Mouse (Mus musculus) kidney, postnatal 0 days (tissue): ENCODE data around the gene Il4. TPM values are rescaled to one million over a fixed set of nuclear protein-coding genes. Genes with fewer than 3 reads are reported as not detected.
A peak's percentile ranks its signal among the peaks of the same experiment; 100 is the strongest.

ENCODE experiments used
- ATAC-seq: fragments of 200-750 bp; cut with Nextera tagmentation; replicated peaks from 2 replicates; pipeline ENCODE4 v1.8.0; 2017; ENCODE audit warnings: low read depth, moderate number of reproducible peaks, moderate TSS enrichment, moderate library complexity; ENCODE audit not compliant: low FRiP score
- DNase-seq: peaks from one replicate; pipeline ENCODE4 v3.0.0-alpha.2; 2016; ENCODE audit warnings: low spot score
- H3K27ac ChIP-seq: fragments of 300-500 bp; sonication (generic); 2 replicates; pipeline ENCODE4 v1.5.1; 2014; ENCODE audit warnings: mild to moderate bottlenecking
- H3K27me3 ChIP-seq: fragments of 300-500 bp; sonication (generic); 2 replicates; pipeline ENCODE4 v1.6.1; 2014; ENCODE audit warnings: low read length, mixed read lengths; ENCODE audit not compliant: insufficient read depth
- H3K36me3 ChIP-seq: fragments of 300-500 bp; sonication (generic); 2 replicates; pipeline ENCODE4 v1.6.1; 2014; ENCODE audit warnings: low read length, mixed read lengths; ENCODE audit not compliant: insufficient read depth
- H3K4me1 ChIP-seq: fragments of 300-500 bp; sonication (generic); replicated peaks from 2 replicates; pipeline ENCODE4 v1.6.1; 2014; ENCODE audit warnings: antibody characterized with exemption, low read length, mixed read lengths; ENCODE audit not compliant: insufficient read depth
- H3K4me2 ChIP-seq: fragments of 300-500 bp; sonication (generic); 2 replicates; pipeline ENCODE4 v1.6.1; 2014; ENCODE audit warnings: mild to moderate bottlenecking, low read length, moderate library complexity, mixed read lengths
- H3K4me3 ChIP-seq: fragments of 300-500 bp; sonication (generic); replicated peaks from 2 replicates; pipeline ENCODE4 v1.5.1; 2014; ENCODE audit warnings: low read depth, low read length
- H3K9ac ChIP-seq: fragments of 300-500 bp; sonication (generic); 2 replicates; pipeline ENCODE4 v1.6.1; 2014; ENCODE audit warnings: low read depth, low read length
- H3K9me3 ChIP-seq: fragments of 300-500 bp; sonication (generic); replicated peaks from 2 replicates; pipeline ENCODE4 v1.6.1; 2016; ENCODE audit warnings: low read length, inconsistent platforms, mixed read lengths
- CTCF ChIP-seq: IDR thresholded peaks from 2 replicates; pipeline ENCODE4 v1.5.1; 2016; ENCODE audit warnings: antibody characterized with exemption, low read depth, mild to moderate bottlenecking, moderate library complexity
- WGBS: fragments of 180-500 bp; shearing (Covaris S2); extraction: QIAGEN DNeasy Blood & Tissue Kit; methylation state at CpG from one replicate; pipeline ENCODE4 v1.1.7; 2014; 5-methylcytosine and 5-hydroxymethylcytosine counted together
- polyA plus RNA-seq: library from polyadenylated mRNA; unstranded; fragments of >200 nt; fragmentation: Nextera tagmentation; extraction: Ambion mirVana; gene quantifications from 2 replicates; pipeline ENCODE4 v1.2.1, GENCODE M21; 2015

The Il4 gene
- polyA plus RNA-seq, 1 experiment from 2014 or later = 0.78 TPM

- no peak overlapping the region for H3K27ac ChIP-seq
- 91% methylated on average over 6 of the region's 6 CpGs for WGBS
- no peak overlapping the region for H3K4me3 ChIP-seq
- no peak for TF ChIP-seq CTCF
- H3K9me3 ChIP-seq = no peaks in the 10 kb centered on the region
- DNase-seq (no peak), ATAC-seq (no peak)
- no peaks in the 10 kb centered on the region for H3K4me1 ChIP-seq
- no peak overlapping the region for H3K9ac ChIP-seq
- H3K27me3 ChIP-seq = no peaks in the 10 kb centered on the region
- H3K36me3 ChIP-seq = peaks cover 32% of the 10 kb centered on the region
- no peak overlapping the region for H3K4me2 ChIP-seq
Measured at GRCm38 (mm10) chr11:53585510-53585909, 33.0 kb downstream of the Il4 start.

DNA sequence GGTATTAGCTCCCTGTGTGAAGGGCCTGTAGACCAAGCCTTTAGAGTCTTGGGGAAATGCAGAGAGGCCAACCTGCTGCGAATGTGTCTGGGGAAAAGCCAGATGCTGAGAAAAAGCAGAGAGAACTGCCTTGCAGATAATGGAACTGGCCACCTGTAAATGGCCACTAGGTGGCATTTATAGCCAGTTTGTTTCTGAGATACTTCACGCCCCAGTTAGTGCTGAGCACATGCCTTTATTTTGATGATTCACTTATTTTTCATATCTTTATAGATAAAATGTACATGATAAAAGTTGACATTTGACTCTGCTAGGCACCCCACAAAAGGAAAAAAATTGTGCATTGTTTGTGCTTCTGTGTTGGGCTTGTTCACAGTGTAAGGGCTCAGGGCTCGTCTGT, 33.6 kb downstream of the Il4 start:
- 57% methylated on average over 3 of the region's 3 CpGs for WGBS
- Histone ChIP-seq H3K27ac (no peak overlapping the region), H3K9ac (no peak overlapping the region), H3K4me1 (no peaks in the 10 kb centered on the region), H3K27me3 (no peaks in the 10 kb centered on the region), H3K4me3 (no peak overlapping the region), H3K36me3 (peaks cover 32% of the 10 kb centered on the region), H3K4me2 (no peak overlapping the region), H3K9me3 (no peaks in the 10 kb centered on the region)
- peak; percentile 73 for DNase-seq
- peak; percentile 74 for TF ChIP-seq CTCF
- ATAC-seq = no peak

GRCm38 (mm10) chr11:53583151-53583550, 35.3 kb downstream of the Il4 start:
- H3K27ac ChIP-seq = no peak overlapping the region
- ATAC-seq (no peak), DNase-seq (peak; percentile 17)
- peaks cover 32% of the 10 kb centered on the region for H3K36me3 ChIP-seq
- no peak overlapping the region for H3K9ac ChIP-seq
- no peaks in the 10 kb centered on the region for H3K27me3 ChIP-seq
- no peak overlapping the region for H3K4me3 ChIP-seq
- H3K9me3 ChIP-seq = no peaks in the 10 kb centered on the region
- no peak overlapping the region for H3K4me2 ChIP-seq
- TF ChIP-seq CTCF = peak; percentile 37; the same call in 1 of the 2 replicates
- WGBS = 80% methylated on average over 10 of the region's 10 CpGs
- H3K4me1 ChIP-seq = no peaks in the 10 kb centered on the region

DNA sequence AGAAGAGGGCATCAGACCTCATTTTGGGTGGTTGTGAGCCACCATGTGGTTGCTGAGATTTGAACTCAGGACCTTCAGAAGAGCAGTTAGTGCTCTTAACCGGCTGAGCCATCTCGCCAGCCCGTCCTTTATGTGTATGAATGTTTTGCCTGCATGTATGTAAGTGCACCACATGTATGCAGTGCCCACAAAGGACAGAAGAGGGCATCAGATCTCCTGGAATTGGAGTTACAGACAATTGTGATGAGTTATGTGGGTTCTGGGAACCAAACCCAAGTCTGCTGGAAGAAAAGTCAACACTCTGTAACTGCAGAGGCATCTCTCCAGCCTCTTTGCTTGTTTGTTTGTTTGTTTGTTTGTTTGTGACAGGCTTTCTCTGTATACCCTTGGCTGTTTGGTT, 37.9 kb downstream of the Il4 start:
- no peak for DNase-seq
- no peak overlapping the region for H3K4me3 ChIP-seq
- ATAC-seq = no peak
- H3K9me3 ChIP-seq = no peaks in the 10 kb centered on the region
- no peaks in the 10 kb centered on the region for H3K4me1 ChIP-seq
- no peak overlapping the region for H3K9ac ChIP-seq
- no peak; the same call in 1 of the 2 replicates for TF ChIP-seq CTCF
- 99% methylated on average over 3 of the region's 3 CpGs for WGBS
- H3K27me3 ChIP-seq = no peaks in the 10 kb centered on the region
- peaks cover 23% of the 10 kb centered on the region for H3K36me3 ChIP-seq
- H3K4me2 ChIP-seq = no peak overlapping the region
- no peak overlapping the region for H3K27ac ChIP-seq

- TF ChIP-seq CTCF = no peak
- H3K27me3 ChIP-seq = no peaks in the 10 kb centered on the region
- H3K36me3 ChIP-seq = 0 out of 2 replicates have a peak, but pooled peaks cover 5% of the 10 kb centered on the region
- H3K4me1 ChIP-seq = peaks cover 6% of the 10 kb centered on the region; the same call in 1 of the 2 replicates
- H3K9ac ChIP-seq = peak within 1 kb of the TSS; percentile 76
- no peaks in the 10 kb centered on the region for H3K9me3 ChIP-seq
- DNase-seq (peak; percentile 98), ATAC-seq (peak; percentile 94)
- peak within 1 kb of the TSS; percentile 38; the same call in 1 of the 2 replicates for H3K27ac ChIP-seq
- under 1% methylated on average over 68 of the region's 69 CpGs for WGBS
- H3K4me3 ChIP-seq = peak within 1 kb of the TSS; percentile 90
- peak within 1 kb of the TSS; percentile 91 for H3K4me2 ChIP-seq
Measured at GRCm38 (mm10) chr11:53567224-53568014, 51.0 kb downstream of the Il4 start, which contains the start of gene Kif3a. TSS of gene Kif3a (plus strand) at chr11:53567379.

GRCm38 (mm10) chr11:53566646-53567045, 51.8 kb downstream of the Il4 start:
- DNase-seq (no peak), ATAC-seq (no peak)
- Histone ChIP-seq H3K9ac (0 out of 2 replicates have a peak overlapping the region, but pooled peaks have one; percentile 23), H3K27ac (no peak overlapping the region), H3K27me3 (no peaks in the 10 kb centered on the region), H3K4me2 (peak overlapping the region; percentile 91), H3K36me3 (0 out of 2 replicates have a peak, but pooled peaks cover 5% of the 10 kb centered on the region), H3K4me1 (peaks cover 6% of the 10 kb centered on the region; the same call in 1 of the 2 replicates), H3K4me3 (peak overlapping the region; percentile 90), H3K9me3 (no peaks in the 10 kb centered on the region)
- 83% methylated on average over 4 of the region's 4 CpGs for WGBS
- TF ChIP-seq CTCF = no peak
